8 mouse cellular contexts compared by ENCODE assay signal in the genomic region with DNA sequence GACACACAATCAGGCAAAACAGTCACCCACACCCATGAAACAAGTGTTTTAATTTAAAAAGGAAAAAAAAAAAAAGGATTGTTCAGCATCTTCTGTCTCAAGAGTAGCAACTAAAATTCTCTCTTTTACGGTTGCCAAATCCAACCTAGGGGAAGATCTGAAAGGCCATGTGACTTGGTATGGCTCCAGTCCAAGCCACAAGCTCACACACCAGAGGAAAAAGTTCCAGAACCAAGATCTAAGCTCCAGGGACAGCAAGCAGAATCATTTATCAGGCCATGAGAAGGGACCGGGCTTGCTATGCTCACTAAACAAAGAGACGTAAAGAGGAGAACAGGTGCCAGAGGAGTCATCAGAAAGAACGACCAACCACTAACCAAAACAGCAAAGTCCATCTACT. TPM values are rescaled to one million over a fixed set of nuclear protein-coding genes. Genes with fewer than 3 reads are reported as not detected.
DNase-seq lines count a peak whose midpoint lies in the region; ATAC-seq and TF ChIP-seq lines count a peak whose summit lies in the region.

No protein-coding gene starts in this region.

- no peaks in the 10 kb centered on the region for H3K9me3 ChIP-seq in forebrain, embryonic 11.5 days (ENCODE audit: control insufficient read depth, low read length)

- DNase-seq in ovary, adult 18-20 months (ENCODE audit: low spot score) = peak; percentile 40
- DNase-seq in ovary, postnatal 10 days (ENCODE audit: low spot score) = no peak
- DNase-seq in forebrain, embryonic 11.5 days (ENCODE audit: low spot score) = no peak
- DNase-seq in kidney, adult 2 months = peak; percentile 69
- peak; percentile 8 for DNase-seq in lung, postnatal 25 days (ENCODE audit: low spot score)
- no peak for DNase-seq in frontal cortex, postnatal 14 days (ENCODE audit: low spot score in 2 of 2)
- DNase-seq in cerebellum, postnatal 25 days = no peak
- DNase-seq in layer of hippocampus, postnatal 36 days = no peak

- WGBS in forebrain, embryonic 11.5 days = 53% methylated on average over 4 of the region's 4 CpGs
- WGBS in kidney, adult 2 months = 9% methylated on average over 4 of the region's 4 CpGs

- H3K27ac ChIP-seq in forebrain, embryonic 11.5 days (ENCODE audit: low read depth, low read length) = no peak overlapping the region
- H3K27ac ChIP-seq in kidney, adult 2 months (ENCODE audit: insufficient read depth, low read depth, low read length) = no peak overlapping the region

- peak overlapping the region; percentile 21; the same call in 1 of the 2 replicates for H3K9ac ChIP-seq in forebrain, embryonic 11.5 days (ENCODE audit: low read length)

- no peak for TF ChIP-seq CTCF in kidney, adult 2 months (conservative IDR thresholded peaks at IDR 0.05; ENCODE audit: insufficient read depth, insufficient read length, low read depth, low read length)

- H3K36me3 ChIP-seq in forebrain, embryonic 11.5 days (ENCODE audit: control insufficient read depth, insufficient read depth, low read length) = no peaks in the 10 kb centered on the region
- H3K36me3 ChIP-seq in kidney, adult 2 months (ENCODE audit: control insufficient read depth, insufficient read depth, low read length) = no peaks in the 10 kb centered on the region

- H3K4me3 ChIP-seq in forebrain, embryonic 11.5 days (ENCODE audit: low read depth, low read length) = peak overlapping the region; percentile 75; the same call in 1 of the 2 replicates
- H3K4me3 ChIP-seq in kidney, adult 2 months (ENCODE audit: insufficient read depth, low read depth, low read length) = no peak overlapping the region

- ATAC-seq in forebrain, embryonic 11.5 days (replicated peaks; ENCODE audit: low FRiP score) = no peak

- peak overlapping the region; percentile 90; the same call in 1 of the 2 replicates for H3K4me2 ChIP-seq in forebrain, embryonic 11.5 days (ENCODE audit: low read depth, low read length, severe bottlenecking)

- H3K4me1 ChIP-seq in forebrain, embryonic 11.5 days (replicated peaks; ENCODE audit: control insufficient read depth, insufficient read depth, low read length) = no peaks in the 10 kb centered on the region; the same call in 1 of the 2 replicates
- H3K4me1 ChIP-seq in kidney, adult 2 months (ENCODE audit: control insufficient read depth, insufficient read depth, low read length) = peaks cover 6% of the 10 kb centered on the region; the same call in 1 of the 2 replicates

- H3K27me3 ChIP-seq in forebrain, embryonic 11.5 days (ENCODE audit: control insufficient read depth, insufficient read depth, low read length) = no peaks in the 10 kb centered on the region
- no peaks in the 10 kb centered on the region for H3K27me3 ChIP-seq in kidney, adult 2 months (replicated peaks; ENCODE audit: control insufficient read depth, insufficient read depth, low read length)

- TF ChIP-seq POLR2A in kidney, adult 2 months (IDR thresholded peaks at IDR 0.05; ENCODE audit: low read depth, low read length) = no peak

RNA-seq across cellular contexts. Expression of a gene that starts 1.5 kb away (rescaled TPM):
- polyA plus RNA-seq in forebrain, embryonic 11.5 days (2014; fragmentation: Nextera tagmentation; extraction: Ambion mirVana) = 71.4 and 74.4 TPM in 2 replicates
- polyA plus RNA-seq in kidney, adult 2 months (2012; rRNA removed) = 20.8 and 27.1 TPM in 2 replicates
- total RNA-seq in layer of hippocampus, postnatal 36 days (2021) = 10 to 100 TPM; 28.6 to 32.0 TPM

RNA-seq across cellular contexts. Expression of a gene that starts 1.8 kb away (rescaled TPM):
- polyA plus RNA-seq in forebrain, embryonic 11.5 days (2014; fragmentation: Nextera tagmentation; extraction: Ambion mirVana) = 0.48 and 0.55 TPM in 2 replicates
- 0.64 and 0.77 TPM in 2 replicates for polyA plus RNA-seq in kidney, adult 2 months (2012; rRNA removed)
- total RNA-seq in layer of hippocampus, postnatal 36 days (2021) = 1 to 10 TPM in 1 of 2 experiments, under 1 TPM in 1; 0.70 to 1.3 TPM

RNA-seq across cellular contexts. Expression of a gene that starts 24.4 kb away (rescaled TPM):
- 295 and 321 TPM in 2 replicates for polyA plus RNA-seq in forebrain, embryonic 11.5 days (2014; fragmentation: Nextera tagmentation; extraction: Ambion mirVana)
- polyA plus RNA-seq in kidney, adult 2 months (2012; rRNA removed) = 12.7 and 15.7 TPM in 2 replicates
- 10 to 100 TPM; 21.0 to 21.1 TPM for total RNA-seq in layer of hippocampus, postnatal 36 days (2021)

RNA-seq across cellular contexts. Expression of a gene that starts 30.0 kb away (rescaled TPM):
- polyA plus RNA-seq in forebrain, embryonic 11.5 days (2014; fragmentation: Nextera tagmentation; extraction: Ambion mirVana) = 331 and 332 TPM in 2 replicates
- 2.3 and 2.6 TPM in 2 replicates for polyA plus RNA-seq in kidney, adult 2 months (2012; rRNA removed)
- total RNA-seq in layer of hippocampus, postnatal 36 days (2021) = 1 to 10 TPM; 3.8 to 5.2 TPM

RNA-seq across cellular contexts. Expression of a gene that starts 30.2 kb away (rescaled TPM):
- polyA plus RNA-seq in forebrain, embryonic 11.5 days (2014; fragmentation: Nextera tagmentation; extraction: Ambion mirVana) = 39.3 and 41.8 TPM in 2 replicates
- 47.4 and 51.2 TPM in 2 replicates for polyA plus RNA-seq in kidney, adult 2 months (2012; rRNA removed)
- total RNA-seq in layer of hippocampus, postnatal 36 days (2021) = 10 to 100 TPM; 23.0 to 25.6 TPM

Comparison
In these comparisons a context has a peak if more than half of its experiments do, and no peak if none do; other contexts are left out.
1. DNase-seq: peak in ovary, adult 18-20 months (single experiment), kidney, adult 2 months (single experiment) and lung, postnatal 25 days (single experiment); none in ovary, postnatal 10 days (single experiment), forebrain, embryonic 11.5 days (single experiment), frontal cortex, postnatal 14 days (0 of 2), cerebellum, postnatal 25 days (0 of 2) and layer of hippocampus, postnatal 36 days (0 of 2).
2. RNA of a gene that starts 24.4 kb away (polyA plus RNA-seq): 295 to 321 TPM in forebrain, embryonic 11.5 days; 12.7 to 15.7 TPM in kidney, adult 2 months; every median in the first group is over 10 times any median in the second.